Mouse (Mus musculus) intestine, postnatal 0 days (tissue): ENCODE results near the gene Ffar1. TPM values are rescaled to one million over a fixed set of nuclear protein-coding genes. Genes with fewer than 3 reads are reported as not detected.

ENCODE experiments used
- ATAC-seq: fragments of 200-750 bp; cut with Nextera tagmentation; 2 replicates; pipeline ENCODE4 v1.8.0; 2017; ENCODE audit warnings: mild to moderate bottlenecking, moderate TSS enrichment, moderate library complexity
- H3K27ac ChIP-seq: fragments of 300-500 bp; sonication (generic); 2 replicates; pipeline ENCODE4 v1.5.1; 2014; ENCODE audit warnings: mild to moderate bottlenecking, low read depth, low read length, moderate library complexity
- H3K27me3 ChIP-seq: fragments of 300-500 bp; sonication (generic); replicated peaks from 2 replicates; pipeline ENCODE4 v1.6.1; 2014; ENCODE audit warnings: low read length, mixed read lengths; ENCODE audit not compliant: control insufficient read depth, insufficient read depth
- H3K36me3 ChIP-seq: fragments of 300-500 bp; sonication (generic); 2 replicates; pipeline ENCODE4 v1.6.1; 2014; ENCODE audit warnings: mild to moderate bottlenecking, moderate library complexity; ENCODE audit not compliant: control insufficient read depth, insufficient read depth
- H3K4me1 ChIP-seq: fragments of 300-500 bp; sonication (generic); replicated peaks from 2 replicates; pipeline ENCODE4 v1.6.1; 2014; ENCODE audit warnings: antibody characterized with exemption, low read length, mixed read lengths; ENCODE audit not compliant: control insufficient read depth, insufficient read depth
- H3K4me2 ChIP-seq: fragments of 300-500 bp; sonication (generic); replicated peaks from 2 replicates; pipeline ENCODE4 v1.6.1; 2014; ENCODE audit warnings: low read depth, mild to moderate bottlenecking, moderate library complexity
- H3K4me3 ChIP-seq: fragments of 300-500 bp; sonication (generic); 2 replicates; pipeline ENCODE4 v1.5.1; 2014; ENCODE audit warnings: low read depth, low read length
- H3K9ac ChIP-seq: fragments of 300-500 bp; sonication (generic); 2 replicates; pipeline ENCODE4 v1.6.1; 2014; ENCODE audit warnings: mild to moderate bottlenecking, low read depth, low read length
- H3K9me3 ChIP-seq: fragments of 300-500 bp; sonication (generic); 2 replicates; pipeline ENCODE4 v1.6.1; 2016; ENCODE audit warnings: mixed run types; ENCODE audit not compliant: control insufficient read depth
- CTCF ChIP-seq: sonication (generic); IDR thresholded peaks from 2 replicates; pipeline ENCODE4 v1.5.1; 2016; ENCODE audit warnings: low read depth, mild to moderate bottlenecking, control low read depth, antibody characterized with exemption, moderate library complexity
- WGBS: fragments of 180-500 bp; shearing (Covaris S2); extraction: QIAGEN DNeasy Blood & Tissue Kit; methylation state at CpG from one replicate; pipeline ENCODE4 v1.1.7; 2014; 5-methylcytosine and 5-hydroxymethylcytosine counted together
- polyA plus RNA-seq: library from polyadenylated mRNA; unstranded; fragments of >200 nt; fragmentation: Nextera tagmentation; extraction: Ambion mirVana; gene quantifications from 2 replicates; pipeline ENCODE4 v1.2.1, GENCODE M21; 2015

Gene Ffar1
- polyA plus RNA-seq, 1 experiment from 2014 or later = 0.13 TPM

DNA sequence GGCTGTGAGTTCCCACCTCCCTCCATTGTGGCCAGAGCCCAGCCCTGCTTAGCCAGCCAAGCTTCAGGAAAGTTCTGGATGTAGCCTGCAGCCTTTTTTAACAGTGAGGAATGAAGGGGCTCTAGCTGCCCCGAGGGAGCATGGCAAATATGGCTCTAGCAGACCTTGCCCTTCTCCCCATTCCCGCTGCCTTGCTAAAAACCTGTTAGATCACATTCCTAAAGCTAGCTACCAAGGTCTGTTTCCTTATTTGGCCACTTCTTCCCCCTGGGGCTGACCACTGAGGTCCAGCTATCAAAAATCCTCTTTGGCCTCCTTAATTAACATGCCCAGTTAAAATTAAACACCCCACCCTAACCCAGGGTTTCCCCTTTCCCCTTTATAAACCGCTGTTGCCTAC, 31.2 kb upstream of the Ffar1 start:
- WGBS = 17% methylated on average over 3 of the region's 3 CpGs
- H3K4me3 ChIP-seq = no peak overlapping the region
- no peak overlapping the region for H3K27ac ChIP-seq

DNA sequence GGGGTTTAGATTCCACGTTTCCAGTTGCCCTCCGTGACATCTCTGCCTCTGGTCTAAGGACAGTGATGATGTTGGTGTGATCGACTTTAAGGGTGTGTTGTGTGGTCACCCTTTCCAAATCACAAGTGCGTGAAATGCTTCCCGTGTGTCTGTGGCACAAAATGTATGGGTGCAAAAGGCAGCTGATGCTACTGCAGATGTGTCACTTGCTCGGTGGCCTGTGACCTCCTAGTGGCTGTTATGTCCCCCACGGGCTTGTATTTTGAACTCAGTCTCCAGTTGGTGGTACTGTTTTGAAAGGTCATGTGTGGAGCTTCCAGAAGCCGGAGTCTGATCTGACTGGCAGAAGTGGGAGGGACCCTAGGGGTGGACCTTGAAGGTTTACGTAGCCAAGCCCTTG, 30.4 kb upstream of the Ffar1 start:
- Histone ChIP-seq H3K27me3 (no peaks in the 10 kb centered on the region), H3K36me3 (no peaks in the 10 kb centered on the region), H3K9me3 (no peaks in the 10 kb centered on the region), H3K4me3 (no peak overlapping the region), H3K27ac (no peak overlapping the region), H3K4me2 (no peak overlapping the region), H3K4me1 (no peaks in the 10 kb centered on the region), H3K9ac (no peak overlapping the region)
- ATAC-seq = no peak
- no peak for TF ChIP-seq CTCF
- 83% methylated on average over 9 of the region's 9 CpGs for WGBS

More for the DNA sequence above, 31.2 kb upstream of the Ffar1 start:
- H3K36me3 ChIP-seq = no peaks in the 10 kb centered on the region
- no peak overlapping the region for H3K9ac ChIP-seq
- no peak for TF ChIP-seq CTCF
- no peak for ATAC-seq
- no peak overlapping the region for H3K4me2 ChIP-seq
- no peaks in the 10 kb centered on the region for H3K4me1 ChIP-seq
- no peaks in the 10 kb centered on the region for H3K27me3 ChIP-seq
- no peaks in the 10 kb centered on the region for H3K9me3 ChIP-seq

DNA sequence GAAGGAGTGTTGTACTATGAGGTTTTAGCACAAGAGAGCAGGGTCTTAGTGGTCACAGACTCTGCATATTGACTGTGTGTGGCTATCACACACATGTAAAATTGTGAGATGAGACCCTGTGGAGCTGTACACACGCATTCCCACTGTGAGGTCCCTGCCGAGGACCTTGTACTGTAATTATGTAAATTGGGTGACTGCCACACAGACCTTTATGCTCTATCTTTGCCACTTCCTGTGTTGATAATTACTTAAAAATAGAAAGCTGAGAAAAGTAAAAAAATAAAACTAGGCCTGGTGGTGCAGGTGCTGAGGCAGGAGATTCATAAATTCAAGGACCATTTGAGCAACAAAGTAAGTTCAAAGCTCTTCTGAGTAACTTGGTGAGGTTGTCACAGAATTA, 29.3 kb upstream of the Ffar1 start:
- Histone ChIP-seq H3K9me3 (no peaks in the 10 kb centered on the region), H3K4me2 (no peak overlapping the region), H3K36me3 (no peaks in the 10 kb centered on the region), H3K4me1 (no peaks in the 10 kb centered on the region), H3K27me3 (no peaks in the 10 kb centered on the region), H3K9ac (no peak overlapping the region), H3K4me3 (no peak overlapping the region), H3K27ac (no peak overlapping the region)
- WGBS = 25% methylated on average over 2 of the region's 2 CpGs
- no peak for ATAC-seq
- no peak for TF ChIP-seq CTCF

DNA sequence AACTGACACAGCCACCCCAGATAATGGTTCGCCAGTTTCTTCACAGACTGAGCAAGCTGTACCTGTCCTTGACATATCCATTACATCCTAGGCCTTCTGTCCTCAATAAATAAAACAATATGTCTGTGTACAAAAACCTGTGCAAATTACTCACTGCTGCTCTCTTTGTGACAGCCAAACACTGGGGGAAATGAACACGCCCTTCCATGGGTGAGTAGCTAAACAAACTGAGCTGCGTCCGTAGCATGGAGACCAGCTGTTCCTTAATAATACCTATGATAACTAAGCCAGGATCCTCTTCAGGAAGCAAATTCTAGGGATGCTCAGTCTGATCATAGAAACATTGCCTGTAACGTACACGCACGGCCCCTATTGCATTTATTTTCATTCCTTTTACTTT, 27.4 kb upstream of the Ffar1 start:
- no peak overlapping the region for H3K4me3 ChIP-seq
- no peaks in the 10 kb centered on the region for H3K4me1 ChIP-seq
- WGBS = 65% methylated on average over 7 of the region's 7 CpGs
- no peak overlapping the region for H3K9ac ChIP-seq
- H3K27ac ChIP-seq = no peak overlapping the region
- TF ChIP-seq CTCF = no peak
- no peaks in the 10 kb centered on the region for H3K27me3 ChIP-seq
- H3K4me2 ChIP-seq = no peak overlapping the region
- H3K36me3 ChIP-seq = no peaks in the 10 kb centered on the region
- ATAC-seq = no peak
- no peaks in the 10 kb centered on the region for H3K9me3 ChIP-seq

DNA sequence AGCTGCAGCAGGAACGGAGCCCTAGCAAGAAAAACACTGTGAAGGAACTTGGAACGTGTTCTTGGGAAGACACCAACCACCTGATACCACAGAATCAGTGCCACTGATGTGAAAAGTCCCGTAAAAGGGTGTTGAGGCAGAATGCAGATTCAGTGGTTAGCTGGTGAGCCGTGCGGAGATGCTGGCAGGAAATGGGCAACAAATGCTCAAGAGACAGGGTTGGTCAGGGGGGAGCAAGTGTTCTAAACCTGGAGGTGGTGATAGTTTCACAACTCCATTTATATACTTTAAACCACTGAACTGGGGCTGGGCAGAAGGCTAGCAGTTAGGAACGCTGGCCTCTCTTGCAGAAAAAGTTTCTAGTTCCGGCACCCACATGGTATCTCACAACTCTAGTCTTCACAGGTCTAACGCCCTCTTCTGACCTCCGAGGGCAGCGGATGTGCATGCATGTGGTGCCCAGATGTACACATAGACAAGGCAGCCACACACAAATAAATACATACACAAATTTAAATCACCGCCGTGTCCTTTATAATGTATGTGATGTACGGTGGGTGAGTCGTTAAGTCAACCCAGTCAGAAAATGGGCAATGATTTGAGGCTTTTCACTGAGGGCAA, 26.3 kb upstream of the Ffar1 start:
- Histone ChIP-seq H3K27ac (no peak overlapping the region), H3K4me3 (no peak overlapping the region), H3K36me3 (no peaks in the 10 kb centered on the region), H3K9ac (no peak overlapping the region), H3K9me3 (no peaks in the 10 kb centered on the region), H3K27me3 (no peaks in the 10 kb centered on the region), H3K4me2 (no peak overlapping the region), H3K4me1 (no peaks in the 10 kb centered on the region)
- no peak for ATAC-seq
- TF ChIP-seq CTCF = no peak
- WGBS = 85% methylated on average over 14 of the region's 14 CpGs

DNA sequence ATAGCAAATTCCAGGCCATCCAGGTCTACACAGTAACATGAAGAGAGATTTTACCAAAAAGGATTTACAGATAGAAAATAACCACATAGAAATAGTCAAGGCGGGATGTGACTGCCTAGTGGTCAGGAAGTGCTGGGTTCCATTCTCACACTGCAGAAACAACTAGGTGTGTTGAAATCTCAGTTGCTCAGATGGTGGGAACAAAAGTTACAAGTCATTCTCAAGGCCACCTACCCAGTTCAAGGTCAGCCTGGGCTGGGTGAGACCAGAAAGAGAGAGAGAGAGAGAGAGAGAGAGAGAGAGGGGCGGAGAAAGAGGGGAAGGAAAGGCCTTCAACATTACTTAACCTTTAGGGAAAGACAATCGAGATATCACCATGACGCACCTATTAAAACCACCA, 25.5 kb upstream of the Ffar1 start:
- Histone ChIP-seq H3K27me3 (no peaks in the 10 kb centered on the region), H3K9me3 (no peaks in the 10 kb centered on the region), H3K36me3 (no peaks in the 10 kb centered on the region), H3K9ac (no peak overlapping the region), H3K4me1 (no peaks in the 10 kb centered on the region), H3K4me3 (no peak overlapping the region), H3K4me2 (no peak overlapping the region), H3K27ac (no peak overlapping the region)
- TF ChIP-seq CTCF = no peak
- no peak for ATAC-seq
- 83% methylated on average over 4 of the region's 4 CpGs for WGBS

DNA sequence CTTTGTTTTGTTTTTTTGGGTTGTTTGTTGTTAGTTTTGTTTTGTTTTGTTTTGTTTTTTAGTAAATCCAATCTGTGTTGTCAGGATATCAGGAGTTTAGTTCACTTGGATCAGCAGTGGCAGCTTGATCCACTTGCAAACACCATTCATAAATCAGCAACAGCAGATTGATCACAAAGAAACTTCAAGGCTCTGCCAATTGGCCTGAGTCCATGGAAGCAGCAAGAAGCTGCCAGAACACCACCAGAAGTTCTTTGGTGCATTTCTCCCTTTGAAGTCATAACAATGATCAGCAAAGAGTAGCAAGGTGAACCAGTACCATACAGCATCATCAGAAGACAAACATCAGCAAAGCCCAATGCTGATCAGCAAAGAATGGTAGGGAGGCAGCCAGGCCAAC, 22.7 kb upstream of the Ffar1 start:
- no peak for ATAC-seq
- Histone ChIP-seq H3K9me3 (no peaks in the 10 kb centered on the region), H3K4me1 (no peaks in the 10 kb centered on the region), H3K27ac (no peak overlapping the region), H3K4me2 (no peak overlapping the region), H3K27me3 (no peaks in the 10 kb centered on the region), H3K9ac (no peak overlapping the region), H3K4me3 (no peak overlapping the region), H3K36me3 (no peaks in the 10 kb centered on the region)
- no peak for TF ChIP-seq CTCF
